Mouse (Mus musculus) brain, embryonic 14.5 days (tissue): ENCODE data around the gene 0610030E20Rik.

Experiments
- CTCF ChIP-seq: fragments of 200-500 bp; IDR thresholded peaks from 2 replicates; pipeline ENCODE4 v1.5.1; 2012; ENCODE audit warnings: inconsistent platforms, mild to moderate bottlenecking, moderate library complexity, borderline replicate concordance; ENCODE audit not compliant: insufficient read depth, insufficient read length; ENCODE audit errors: extremely low read depth
- POLR2A ChIP-seq: fragments of 200-500 bp; IDR thresholded peaks from 2 replicates; pipeline ENCODE4 v1.6.1; 2012; ENCODE audit warnings: mild to moderate bottlenecking, inconsistent platforms, borderline replicate concordance; ENCODE audit not compliant: poor library complexity, insufficient read depth, insufficient read length, severe bottlenecking; ENCODE audit errors: extremely low read depth

DNA sequence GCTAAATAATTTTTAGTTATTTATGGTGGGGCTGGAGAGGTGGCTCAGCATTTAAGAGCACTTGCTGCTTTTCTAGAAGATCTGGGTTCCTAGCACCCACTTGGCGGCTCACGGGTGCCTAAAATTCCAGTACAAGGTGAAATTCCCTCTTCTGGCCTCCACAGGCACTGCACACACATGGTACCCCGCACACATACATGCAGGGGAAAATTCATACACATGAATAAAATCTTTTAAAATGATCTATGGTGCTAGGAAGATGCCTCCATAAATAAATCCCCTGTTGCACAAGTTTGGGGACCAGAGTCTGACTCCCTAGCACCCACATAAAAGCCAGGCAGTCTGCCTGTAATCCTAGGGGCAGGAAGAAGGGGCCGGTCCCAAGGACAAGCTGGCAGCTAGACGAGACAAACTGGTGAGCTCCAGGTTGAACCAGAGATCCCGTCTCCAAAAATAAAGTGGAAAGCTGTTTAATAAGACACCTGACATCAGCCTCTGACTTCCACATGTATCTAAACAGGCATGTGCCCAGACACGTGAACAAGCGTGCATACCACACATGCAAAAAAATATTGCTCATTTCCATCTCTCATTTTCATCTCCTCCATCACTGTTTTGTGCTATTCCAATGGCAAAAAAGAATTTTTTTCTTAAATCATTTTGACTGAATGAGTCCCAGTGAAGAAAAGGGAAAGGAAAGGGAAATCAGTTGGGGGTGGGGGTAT is 31.6 kb downstream of the 0610030E20Rik start:
- no peak for TF ChIP-seq POLR2A
- no peak for TF ChIP-seq CTCF
